Mouse (Mus musculus) limb, embryonic 10.5 days (tissue): Measurements from ENCODE around the gene Olfr325. TPM values are rescaled to one million over a fixed set of nuclear protein-coding genes. Genes with fewer than 3 reads are reported as not detected.
A peak's percentile ranks its signal among the peaks of the same experiment; 100 is the strongest.
"Not testable (repeated sequence)": the region's sequence is repeated elsewhere in the genome, so short reads cannot be mapped to it uniquely, and the experiment has no call there.

Experiments
- DNase-seq: peaks from one replicate; pipeline ENCODE4 v3.0.0-alpha.2; 2017; ENCODE audit warnings: low spot score
- H3K27ac ChIP-seq: fragments of 300-500 bp; sonication (generic); 2 replicates; pipeline ENCODE4 v1.5.1; 2016; ENCODE audit warnings: mild to moderate bottlenecking
- H3K27me3 ChIP-seq: fragments of 300-500 bp; sonication (generic); 2 replicates; pipeline ENCODE4 v1.6.1; 2016; ENCODE audit warnings: low read depth, mild to moderate bottlenecking; ENCODE audit not compliant: poor library complexity, severe bottlenecking
- H3K36me3 ChIP-seq: fragments of 300-500 bp; sonication (generic); 2 replicates; pipeline ENCODE4 v1.6.1; 2016; ENCODE audit warnings: mild to moderate bottlenecking, moderate library complexity
- H3K4me1 ChIP-seq: fragments of 300-500 bp; sonication (generic); 2 replicates; pipeline ENCODE4 v1.6.1; 2016
- H3K4me3 ChIP-seq: fragments of 300-500 bp; sonication (generic); 2 replicates; pipeline ENCODE4 v1.5.1; 2016; ENCODE audit warnings: mild to moderate bottlenecking, moderate library complexity
- H3K9me3 ChIP-seq: fragments of 300-500 bp; sonication (generic); replicated peaks from 2 replicates; pipeline ENCODE4 v1.6.1; 2016; ENCODE audit warnings: mild to moderate bottlenecking
- WGBS: fragments of 180-500 bp; shearing (Covaris S2); methylation state at CpG from one replicate; pipeline ENCODE4 v1.1.7; 2016; 5-methylcytosine and 5-hydroxymethylcytosine counted together
- polyA plus RNA-seq: library from polyadenylated mRNA; unstranded; fragments of >200 nt; fragmentation: Nextera tagmentation; extraction: Ambion mirVana; gene quantifications from 2 replicates; pipeline ENCODE4 v1.2.1, GENCODE M21; 2016

The Olfr325 gene
- polyA plus RNA-seq: not detected in 2 replicates

DNA sequence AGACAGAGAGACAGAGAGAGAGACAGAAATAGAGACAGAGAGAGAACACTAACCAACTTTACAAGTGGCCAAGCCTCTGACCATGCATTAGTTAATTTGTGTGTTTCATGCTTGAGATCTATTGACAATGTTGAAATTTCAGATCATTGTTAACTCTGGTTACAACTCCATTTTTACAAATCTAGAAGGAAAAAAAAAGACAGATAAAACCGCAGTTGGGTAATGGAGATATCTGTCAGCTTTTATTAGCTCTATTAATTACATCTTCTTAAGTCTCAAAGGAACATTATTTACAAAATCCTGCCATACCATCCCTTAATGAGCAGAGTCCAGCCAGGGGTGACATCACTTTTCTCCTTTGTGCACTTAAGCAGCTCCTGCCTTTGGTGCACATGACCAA, at the start of gene Olfr325:
Olfr325 (plus strand) TSS at position 301 of the 400 bp plus-strand sequence.
- no peak for DNase-seq
- H3K9me3 ChIP-seq: no peaks in the 10 kb centered on the region
- 82% methylated on average over 1 of the region's 1 CpGs for WGBS
- no peak within 1 kb of the TSS for H3K27ac ChIP-seq
- H3K4me1 ChIP-seq: no peaks in the 10 kb centered on the region
- H3K27me3 ChIP-seq: no peaks in the 10 kb centered on the region
- no peak within 1 kb of the TSS for H3K4me3 ChIP-seq
- no peaks in the 10 kb centered on the region for H3K36me3 ChIP-seq

DNA sequence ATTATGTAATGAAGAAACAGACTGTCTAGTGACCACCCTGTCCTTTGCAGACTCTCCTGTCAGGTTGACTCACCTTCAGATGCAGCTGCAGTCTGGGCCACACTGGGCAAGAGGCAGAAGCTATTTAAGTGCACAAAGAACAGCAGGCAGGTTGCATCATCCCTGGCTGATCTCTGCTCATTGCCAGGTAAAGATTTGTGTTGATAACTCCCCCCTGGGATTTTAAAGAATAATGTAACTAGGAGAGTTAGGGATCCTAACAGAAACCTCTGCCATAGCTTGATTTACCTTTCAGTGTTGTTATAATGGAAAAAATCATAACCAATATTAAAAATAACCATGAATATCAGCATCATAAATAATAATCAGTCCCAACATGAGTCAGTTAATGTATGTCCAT, 42.8 kb upstream of the Olfr325 start, which contains the start of gene Olfr330:
Olfr330 (minus strand) TSS at position 101 of the 400 bp plus-strand sequence.
- not testable (repeated sequence) for H3K4me1 ChIP-seq, DNase-seq

DNA sequence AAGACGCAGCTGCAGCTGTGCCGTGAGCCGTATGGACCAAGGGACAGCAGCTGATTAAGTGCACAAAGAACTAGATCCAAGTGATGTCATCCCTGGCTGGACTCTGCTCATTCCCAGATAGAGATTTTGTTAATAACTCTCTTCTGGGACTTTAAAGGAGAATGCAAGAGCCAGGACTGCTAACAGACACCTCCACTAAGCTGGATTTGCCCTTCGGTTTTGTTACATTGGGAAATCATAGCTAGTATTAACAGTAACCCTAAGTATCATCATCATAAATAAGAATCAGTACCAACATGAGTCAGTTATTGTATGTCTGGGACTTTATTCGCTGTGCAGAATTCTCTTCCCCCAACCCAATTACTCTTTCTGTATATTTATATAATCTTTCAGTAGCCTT, 31.2 kb upstream of the Olfr325 start, which contains the start of gene Olfr329-ps:
Olfr329-ps (minus strand) TSS at position 101 of the 400 bp plus-strand sequence.
- H3K27ac ChIP-seq: no peak within 1 kb of the TSS
- H3K4me3 ChIP-seq: no peak within 1 kb of the TSS
- H3K36me3 ChIP-seq: no peaks in the 10 kb centered on the region
- DNase-seq: no peak
- WGBS: 91% methylated on average over 5 of the region's 5 CpGs
- no peaks in the 10 kb centered on the region for H3K4me1 ChIP-seq
- H3K27me3 ChIP-seq: no peaks in the 10 kb centered on the region
- no peaks in the 10 kb centered on the region for H3K9me3 ChIP-seq

More for the DNA sequence above, 42.8 kb upstream of the Olfr325 start, which contains the start of gene Olfr330:
- H3K9me3 ChIP-seq, H3K27ac ChIP-seq, H3K36me3 ChIP-seq, H3K27me3 ChIP-seq, H3K4me3 ChIP-seq: not testable (repeated sequence)

DNA sequence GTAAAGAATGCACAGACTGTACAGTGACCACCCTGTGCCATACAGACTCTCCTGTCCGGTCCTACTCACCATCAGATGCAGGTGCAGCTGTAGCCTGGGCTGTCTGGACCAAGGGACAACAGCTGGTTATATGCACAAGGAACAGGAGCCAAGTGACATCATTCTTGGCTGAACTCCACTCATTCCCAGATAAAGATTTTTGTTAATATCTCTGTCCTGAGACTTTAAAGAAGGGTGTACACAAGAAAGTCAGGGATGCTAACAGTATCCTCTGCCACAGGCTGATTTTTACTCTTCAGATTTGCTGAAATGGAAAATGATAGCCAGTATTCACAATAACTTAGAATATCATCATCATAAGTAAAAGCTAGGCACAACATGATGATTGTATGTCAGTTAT, 22.0 kb upstream of the Olfr325 start, which contains the start of gene Olfr328:
Olfr328 (minus strand) TSS at position 101 of the 400 bp plus-strand sequence.
- Histone ChIP-seq H3K36me3 (no peaks in the 10 kb centered on the region), H3K4me1 (no peaks in the 10 kb centered on the region), H3K4me3 (no peak within 1 kb of the TSS), H3K27me3 (no peaks in the 10 kb centered on the region), H3K27ac (no peak within 1 kb of the TSS), H3K9me3 (no peaks in the 10 kb centered on the region)
- 100% methylated on average over 1 of the region's 1 CpGs for WGBS
- DNase-seq: no peak

DNA sequence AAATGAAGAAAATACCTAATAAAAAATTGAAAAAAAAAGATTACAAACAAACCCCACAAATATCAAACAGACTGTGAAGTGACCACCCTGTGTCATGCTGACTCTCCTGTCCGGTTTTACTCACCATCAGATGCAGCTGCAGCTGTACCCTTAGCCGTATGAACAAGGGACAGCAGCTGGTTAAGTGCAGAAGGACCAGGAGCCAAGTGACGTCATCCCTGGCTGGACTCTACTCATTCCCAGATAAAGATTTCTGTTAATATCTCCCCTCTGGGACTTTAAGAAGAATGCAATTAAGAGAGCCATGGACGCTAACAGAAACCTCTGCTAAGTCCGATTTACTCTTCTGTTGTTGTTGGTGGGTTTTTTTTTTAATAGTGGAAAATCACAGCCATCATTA, 7.1 kb upstream of the Olfr325 start, which contains the start of gene Olfr224:
Olfr224 (minus strand) TSS at position 149 of the 400 bp plus-strand sequence.
- no peaks in the 10 kb centered on the region for H3K36me3 ChIP-seq
- no peaks in the 10 kb centered on the region for H3K9me3 ChIP-seq
- no peak within 1 kb of the TSS for H3K27ac ChIP-seq
- DNase-seq: no peak
- 87% methylated on average over 5 of the region's 5 CpGs for WGBS
- no peaks in the 10 kb centered on the region for H3K27me3 ChIP-seq
- no peaks in the 10 kb centered on the region for H3K4me1 ChIP-seq
- H3K4me3 ChIP-seq: no peak within 1 kb of the TSS

DNA sequence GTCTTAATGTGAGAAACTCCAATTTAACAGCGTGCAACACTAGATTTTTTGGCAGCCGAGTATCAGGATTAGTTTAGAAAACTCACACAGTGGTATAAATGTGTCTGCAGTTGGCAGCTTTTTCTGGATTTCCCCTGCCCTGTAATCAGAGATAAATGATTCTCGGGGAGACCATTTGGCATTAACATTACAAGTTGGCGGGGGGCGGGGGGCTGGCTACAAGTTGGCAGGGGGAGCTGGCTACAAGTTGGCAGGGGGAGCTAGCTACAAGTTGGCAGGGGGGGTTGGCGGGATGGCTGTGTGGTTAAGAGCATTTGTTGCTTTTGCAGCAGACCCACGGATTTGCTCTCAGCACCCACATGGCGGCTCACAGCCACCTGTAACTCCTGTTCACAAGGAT, 1.1 kb downstream of the Olfr325 start:
- Histone ChIP-seq H3K36me3 (no peaks in the 10 kb centered on the region), H3K4me3 (no peak overlapping the region)
- 85% methylated on average over 8 of the region's 8 CpGs for WGBS

DNA sequence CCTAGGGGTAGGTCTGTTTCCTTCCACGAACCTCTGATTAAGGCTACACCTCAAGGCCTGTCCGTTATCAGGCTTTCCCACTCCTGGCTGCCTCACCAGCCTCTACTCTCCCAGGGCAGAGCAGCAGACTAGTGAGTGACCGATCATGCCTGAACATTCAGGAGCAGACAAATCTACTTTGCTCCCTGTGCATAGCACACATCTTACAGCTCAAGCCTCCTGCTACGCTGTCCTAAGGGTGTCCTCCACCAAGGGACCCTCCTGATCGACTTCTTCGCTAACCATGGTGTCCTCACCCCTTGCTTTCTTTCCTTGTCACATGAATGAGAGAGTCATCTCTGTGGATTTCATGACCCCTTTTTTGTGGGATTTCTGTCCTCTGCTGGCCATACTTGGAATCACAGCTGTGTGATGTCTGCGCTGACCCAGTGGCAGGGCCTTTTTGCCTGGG, 10.4 kb downstream of the Olfr325 start:
- H3K4me1 ChIP-seq: no peaks in the 10 kb centered on the region
- WGBS: 69% methylated on average over 7 of the region's 7 CpGs
- no peaks in the 10 kb centered on the region for H3K36me3 ChIP-seq
- peak; percentile 48 for DNase-seq
- no peaks in the 10 kb centered on the region for H3K27me3 ChIP-seq
- no peak overlapping the region for H3K27ac ChIP-seq
- H3K4me3 ChIP-seq: no peak overlapping the region
- H3K9me3 ChIP-seq: no peaks in the 10 kb centered on the region

More for the DNA sequence above, 1.1 kb downstream of the Olfr325 start:
- H3K27me3 ChIP-seq: no peaks in the 10 kb centered on the region
- H3K4me1 ChIP-seq: no peaks in the 10 kb centered on the region
- no peaks in the 10 kb centered on the region for H3K9me3 ChIP-seq
- no peak overlapping the region for H3K27ac ChIP-seq
- DNase-seq: no peak

DNA sequence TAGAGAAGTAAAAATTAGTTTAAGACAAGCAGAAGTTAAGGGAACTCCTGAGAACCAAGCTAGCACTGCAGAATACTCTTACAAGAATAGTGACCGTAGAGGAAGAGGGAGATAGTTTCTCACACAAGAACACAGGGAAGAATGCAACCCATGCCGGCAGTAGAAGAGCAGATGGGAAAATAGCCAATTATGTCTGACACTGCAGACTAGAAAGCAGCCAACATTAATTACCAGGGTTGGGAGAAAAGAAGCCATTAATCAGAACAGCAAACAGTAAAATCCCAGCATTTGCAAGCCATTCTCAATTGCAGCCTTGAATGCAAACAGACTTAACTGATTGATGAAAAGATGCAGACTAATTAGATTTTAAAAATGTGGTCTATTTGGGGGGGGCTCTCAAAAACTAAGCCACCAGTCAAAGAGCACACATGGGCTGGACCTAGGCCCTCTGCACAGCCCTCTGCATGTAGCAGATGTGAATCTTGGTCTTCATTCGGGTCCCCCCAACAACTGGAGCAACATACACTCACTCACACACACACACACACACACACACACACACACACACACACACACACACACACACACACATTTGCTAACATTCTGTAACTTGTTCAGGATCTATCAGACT, 11.2 kb downstream of the Olfr325 start:
- 61% methylated on average over 3 of the region's 3 CpGs for WGBS
- Histone ChIP-seq H3K27ac (no peak overlapping the region), H3K4me1 (no peaks in the 10 kb centered on the region), H3K9me3 (no peaks in the 10 kb centered on the region), H3K27me3 (no peaks in the 10 kb centered on the region), H3K36me3 (no peaks in the 10 kb centered on the region), H3K4me3 (no peak overlapping the region)
- no peak for DNase-seq

DNA sequence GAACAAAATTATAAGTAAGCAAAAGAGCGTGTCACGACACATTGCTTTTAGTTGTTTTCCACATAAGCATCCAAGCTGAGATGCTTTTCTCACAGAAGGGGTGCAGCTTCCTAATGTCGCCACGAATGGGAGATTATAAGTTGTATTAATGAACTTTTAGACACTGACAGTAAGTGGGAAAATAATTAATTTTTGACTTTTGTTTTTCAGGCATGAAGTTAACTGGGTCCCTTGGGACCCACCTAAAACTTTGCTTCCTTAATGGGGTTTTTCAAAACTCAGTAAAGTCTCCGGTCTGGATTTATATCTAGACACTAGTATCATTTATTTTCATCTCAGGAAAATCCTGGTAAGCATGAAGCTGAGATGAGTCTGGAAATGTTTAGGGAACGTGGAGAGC, 17.3 kb downstream of the Olfr325 start, which contains the start of gene Olfr324:
Olfr324 (plus strand) TSS at position 301 of the 400 bp plus-strand sequence.
- Histone ChIP-seq H3K27me3 (no peaks in the 10 kb centered on the region), H3K4me1 (no peaks in the 10 kb centered on the region), H3K4me3 (no peak within 1 kb of the TSS), H3K9me3 (no peaks in the 10 kb centered on the region), H3K27ac (no peak within 1 kb of the TSS), H3K36me3 (no peaks in the 10 kb centered on the region)
- DNase-seq: no peak
- WGBS: 85% methylated on average over 6 of the region's 6 CpGs

DNA sequence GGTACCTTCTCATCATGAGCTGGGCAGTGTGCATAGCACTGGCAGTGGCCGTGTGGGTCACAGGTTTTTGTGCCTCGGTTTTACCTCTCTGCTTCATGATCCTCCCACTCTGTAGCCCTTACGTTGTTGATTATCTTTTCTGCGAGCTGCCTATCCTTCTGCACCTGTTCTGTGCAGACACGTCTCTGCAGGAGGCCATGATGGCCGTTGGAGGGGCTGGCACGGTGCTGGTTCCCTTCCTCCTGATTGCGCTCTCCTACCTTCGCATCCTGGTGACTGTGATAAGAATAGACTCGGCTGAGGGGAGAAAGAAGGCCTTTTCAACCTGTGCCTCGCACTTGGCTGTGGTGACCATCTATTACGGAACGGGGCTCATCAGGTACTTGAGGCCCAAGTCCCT, 20.3 kb downstream of the Olfr325 start:
- Histone ChIP-seq H3K36me3 (no peaks in the 10 kb centered on the region), H3K9me3 (no peaks in the 10 kb centered on the region), H3K27ac (no peak overlapping the region), H3K4me1 (no peaks in the 10 kb centered on the region), H3K27me3 (no peaks in the 10 kb centered on the region), H3K4me3 (no peak overlapping the region)
- DNase-seq: no peak
- WGBS: 89% methylated on average over 13 of the region's 13 CpGs

DNA sequence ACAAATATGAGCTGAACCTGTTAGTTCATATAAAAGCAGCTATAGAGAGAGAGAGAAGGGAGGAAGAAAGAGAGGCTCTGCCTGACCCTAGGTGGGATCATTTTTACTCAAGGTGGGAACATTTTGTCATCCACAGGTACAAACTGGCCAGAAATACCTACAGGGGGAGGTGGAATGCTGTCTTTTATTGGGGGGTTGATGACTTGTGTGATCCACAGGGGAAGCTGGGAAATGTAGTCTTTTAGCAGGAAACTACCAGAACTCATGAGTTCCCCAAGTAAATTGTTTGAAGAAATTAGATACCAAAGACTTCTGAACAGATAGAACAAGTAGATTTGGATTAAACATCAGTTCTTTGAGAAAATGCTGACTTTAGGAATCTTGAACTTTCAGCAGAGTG, 24.5 kb downstream of the Olfr325 start:
- H3K4me3 ChIP-seq: no peak overlapping the region
- H3K27me3 ChIP-seq: no peaks in the 10 kb centered on the region
- H3K4me1 ChIP-seq: no peaks in the 10 kb centered on the region
- H3K27ac ChIP-seq: no peak overlapping the region
- no peaks in the 10 kb centered on the region for H3K9me3 ChIP-seq
- no peaks in the 10 kb centered on the region for H3K36me3 ChIP-seq
- no peak for DNase-seq

DNA sequence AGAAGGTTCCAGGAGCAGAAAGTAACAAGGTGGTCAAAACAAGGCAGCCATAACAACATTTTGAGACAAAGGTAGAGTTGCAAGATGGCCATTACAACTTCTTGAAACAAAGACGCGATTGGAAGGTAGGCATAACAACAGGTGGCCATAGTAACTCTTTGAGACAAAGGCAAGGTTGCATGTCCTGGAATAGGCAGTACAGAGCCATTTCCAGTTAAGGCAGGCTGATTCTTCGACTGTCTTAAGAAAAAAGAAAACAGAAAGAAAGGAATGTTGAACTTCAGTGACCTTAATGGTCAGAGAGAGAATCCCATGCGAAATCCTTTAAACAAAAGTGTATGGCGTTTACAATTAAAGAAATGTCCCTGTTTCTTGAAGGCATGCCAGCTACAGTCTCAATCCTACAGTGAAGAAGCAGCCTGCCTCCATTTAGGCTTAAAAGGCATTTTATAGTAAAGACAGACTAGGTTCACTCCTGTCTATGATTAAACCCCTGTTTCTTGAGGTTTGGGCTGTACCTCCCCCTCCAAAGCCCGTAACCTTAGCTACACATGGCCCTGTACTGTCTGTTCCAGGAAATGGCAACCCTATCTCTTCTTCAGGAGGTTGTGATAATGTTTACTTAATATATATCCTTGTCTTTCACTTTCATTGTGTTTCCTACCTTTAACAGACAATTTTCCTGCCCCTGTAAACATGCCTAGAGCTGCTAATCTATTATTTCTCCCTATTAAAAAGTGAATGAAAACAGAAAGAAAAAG, 25.4 kb downstream of the Olfr325 start:
- no peaks in the 10 kb centered on the region for H3K27me3 ChIP-seq
- H3K4me3 ChIP-seq: no peak overlapping the region
- no peaks in the 10 kb centered on the region for H3K36me3 ChIP-seq
- H3K9me3 ChIP-seq: no peaks in the 10 kb centered on the region
- H3K4me1 ChIP-seq: no peaks in the 10 kb centered on the region
- no peak overlapping the region for H3K27ac ChIP-seq
- 90% methylated on average over 6 of the region's 6 CpGs for WGBS
- DNase-seq: no peak

DNA sequence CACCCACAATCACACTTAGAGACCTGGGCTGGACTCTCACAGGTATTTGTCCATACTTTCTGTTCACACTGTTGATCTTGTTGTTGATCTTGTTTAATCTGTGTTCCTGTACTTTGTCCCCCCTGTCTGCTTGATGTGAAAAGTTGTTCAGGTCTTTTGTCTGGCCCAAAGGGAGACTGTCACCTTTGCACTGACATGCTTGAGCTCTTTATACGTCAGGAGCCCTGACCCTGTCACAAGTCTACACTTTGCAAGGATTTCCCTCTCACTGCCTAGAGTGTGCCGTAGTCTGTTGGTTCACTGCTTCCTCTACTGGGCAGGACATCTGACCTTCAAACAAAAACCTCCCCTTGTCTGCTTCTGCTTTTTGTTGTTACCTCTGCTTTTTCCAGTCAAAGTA, 27.2 kb downstream of the Olfr325 start:
- Histone ChIP-seq H3K27ac (no peak overlapping the region), H3K4me1 (no peaks in the 10 kb centered on the region), H3K9me3 (no peaks in the 10 kb centered on the region), H3K36me3 (no peaks in the 10 kb centered on the region), H3K27me3 (no peaks in the 10 kb centered on the region), H3K4me3 (no peak overlapping the region)
- WGBS: 83% methylated on average over 2 of the region's 2 CpGs
- no peak for DNase-seq
